Mouse (Mus musculus): ENCODE measurements at regions not wholly inside any gene's neighbourhood (a gene's known extent, or its start where the extent isn't known, plus 50 kb on each side); places are given as distances from the start of the nearest gene placed in this dataset.

DNA sequence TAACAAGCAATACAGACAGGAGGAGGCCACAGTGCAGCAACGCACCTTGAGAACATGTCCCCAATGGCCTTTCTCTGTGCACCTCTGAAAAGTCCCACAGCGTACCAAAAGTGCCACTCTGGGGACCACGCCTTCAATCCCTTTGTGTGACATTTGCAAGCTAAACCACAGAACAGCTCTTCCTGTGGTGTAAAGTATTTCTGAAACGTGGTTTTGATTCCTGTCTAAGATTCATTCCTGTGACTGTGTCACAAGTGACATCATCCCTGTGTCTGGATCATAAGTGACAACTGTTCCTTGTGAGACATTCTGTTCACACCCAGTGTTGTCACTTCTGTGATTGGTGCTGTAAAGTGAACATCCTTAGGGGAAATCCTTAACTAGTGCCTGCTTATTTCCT is 251.6 kb upstream of the Bmper start:
- H3K27ac ChIP-seq, result no peak overlapping the region
- H3K4me3 ChIP-seq (ENCODE audit: insufficient read depth in 1 of 2, low read depth in 2 of 2, low read length in 2 of 2), result no peak overlapping the region
- no peaks in the 10 kb centered on the region for H3K4me1 ChIP-seq (replicated peaks; ENCODE audit: control insufficient read depth in 2 of 2, insufficient read depth in 2 of 2, low read length in 1 of 2)
- WGBS (ENCODE audit: insufficient replicate concordance), result 39% methylated on average over 4 of the region's 4 CpGs
- DNase-seq (ENCODE audit: low read depth in 3 of 3, low spot score in 3 of 3), result no peak
- no peak for ATAC-seq (ENCODE audit: insufficient read depth)
- TF ChIP-seq CTCF (IDR thresholded peaks at IDR 0.05; ENCODE audit: low read depth) (no peak), EP300 (IDR thresholded peaks at IDR 0.05; ENCODE audit: low read depth) (no peak)
- no peaks in the 10 kb centered on the region for H3K36me3 ChIP-seq (replicated peaks; ENCODE audit: control insufficient read depth, insufficient read depth, low read depth)
- H3K27me3 ChIP-seq (ENCODE audit: control insufficient read depth, insufficient read depth, low read length), result no peaks in the 10 kb centered on the region
- H3K9me3 ChIP-seq (ENCODE audit: control insufficient read depth, low read length), result no peaks in the 10 kb centered on the region
- H3K9ac ChIP-seq (replicated peaks), result no peak overlapping the region
- H3K4me2 ChIP-seq (ENCODE audit: low read depth), result no peak overlapping the region

DNA sequence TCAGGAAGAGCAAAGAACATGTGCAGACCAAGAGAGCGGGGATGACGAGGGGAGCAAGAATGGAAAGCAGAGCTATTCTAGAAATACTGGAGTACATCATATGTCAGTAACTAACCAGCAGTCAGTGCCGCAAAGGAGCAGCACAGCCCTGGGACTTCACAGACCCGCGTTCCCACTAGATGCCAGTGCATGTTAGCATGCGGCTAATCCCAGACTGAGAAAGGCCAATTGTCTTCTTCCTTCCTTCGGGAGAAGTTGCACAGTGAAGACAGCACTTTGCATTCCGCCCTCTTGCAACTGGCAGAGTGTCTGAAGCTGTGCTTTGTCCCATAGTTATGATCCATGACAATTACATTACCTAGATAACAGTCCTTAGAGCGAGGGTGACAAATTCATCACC is 246.1 kb upstream of the Bmper start:
- H3K36me3 ChIP-seq (replicated peaks; ENCODE audit: control insufficient read depth, insufficient read depth, low read depth), result no peaks in the 10 kb centered on the region
- H3K4me3 ChIP-seq (ENCODE audit: insufficient read depth in 1 of 2, low read depth in 2 of 2, low read length in 2 of 2), result no peak overlapping the region
- 63% methylated on average over 9 of the region's 9 CpGs for WGBS (ENCODE audit: insufficient replicate concordance)
- no peaks in the 10 kb centered on the region for H3K9me3 ChIP-seq (ENCODE audit: control insufficient read depth, low read length)
- H3K27ac ChIP-seq, result no peak overlapping the region
- DNase-seq (ENCODE audit: low read depth in 3 of 3, low spot score in 3 of 3), result no peak
- H3K9ac ChIP-seq (replicated peaks), result no peak overlapping the region
- H3K4me1 ChIP-seq (replicated peaks; ENCODE audit: control insufficient read depth in 2 of 2, insufficient read depth in 2 of 2, low read length in 1 of 2), result no peaks in the 10 kb centered on the region
- TF ChIP-seq EP300 (IDR thresholded peaks at IDR 0.05; ENCODE audit: low read depth) (no peak), CTCF (IDR thresholded peaks at IDR 0.05; ENCODE audit: low read depth) (no peak)
- H3K27me3 ChIP-seq (ENCODE audit: control insufficient read depth, insufficient read depth, low read length), result no peaks in the 10 kb centered on the region
- ATAC-seq (ENCODE audit: insufficient read depth), result no peak
- no peak overlapping the region for H3K4me2 ChIP-seq (ENCODE audit: low read depth)

DNA sequence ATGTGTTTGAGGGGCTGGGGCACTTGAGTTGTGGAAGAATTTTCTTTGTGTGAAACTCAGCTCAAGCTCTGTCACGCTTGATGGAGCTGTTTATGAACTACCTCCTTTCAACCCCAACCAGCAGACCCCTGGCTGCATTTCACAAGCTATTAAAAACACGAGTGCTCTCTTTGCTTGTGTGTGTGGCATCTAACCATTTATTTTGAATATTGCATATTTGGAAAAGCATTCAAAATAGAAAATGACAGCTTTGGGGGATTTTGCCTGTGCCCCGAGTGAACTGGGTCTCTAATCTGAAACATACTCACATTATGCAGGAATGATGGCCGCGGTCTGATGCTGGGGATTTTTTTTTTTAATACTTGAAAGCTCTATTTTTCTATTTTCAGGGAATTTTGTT is 243.2 kb upstream of the Bmper start:
- Histone ChIP-seq H3K4me3 (ENCODE audit: insufficient read depth in 1 of 2, low read depth in 2 of 2, low read length in 2 of 2) (no peak overlapping the region), H3K9ac (replicated peaks) (no peak overlapping the region), H3K36me3 (replicated peaks; ENCODE audit: control insufficient read depth, insufficient read depth, low read depth) (no peaks in the 10 kb centered on the region), H3K9me3 (ENCODE audit: control insufficient read depth, low read length) (no peaks in the 10 kb centered on the region), H3K27me3 (ENCODE audit: control insufficient read depth, insufficient read depth, low read length) (no peaks in the 10 kb centered on the region), H3K4me1 (replicated peaks; ENCODE audit: control insufficient read depth in 2 of 2, insufficient read depth in 2 of 2, low read length in 1 of 2) (no peaks in the 10 kb centered on the region), H3K4me2 (ENCODE audit: low read depth) (no peak overlapping the region), H3K27ac (no peak overlapping the region)
- TF ChIP-seq EP300 (IDR thresholded peaks at IDR 0.05; ENCODE audit: low read depth) (no peak), CTCF (IDR thresholded peaks at IDR 0.05; ENCODE audit: low read depth) (no peak)
- no peak for DNase-seq (ENCODE audit: low read depth in 3 of 3, low spot score in 3 of 3)
- ATAC-seq (ENCODE audit: insufficient read depth), result no peak
- 63% methylated on average over 5 of the region's 5 CpGs for WGBS (ENCODE audit: insufficient replicate concordance)

DNA sequence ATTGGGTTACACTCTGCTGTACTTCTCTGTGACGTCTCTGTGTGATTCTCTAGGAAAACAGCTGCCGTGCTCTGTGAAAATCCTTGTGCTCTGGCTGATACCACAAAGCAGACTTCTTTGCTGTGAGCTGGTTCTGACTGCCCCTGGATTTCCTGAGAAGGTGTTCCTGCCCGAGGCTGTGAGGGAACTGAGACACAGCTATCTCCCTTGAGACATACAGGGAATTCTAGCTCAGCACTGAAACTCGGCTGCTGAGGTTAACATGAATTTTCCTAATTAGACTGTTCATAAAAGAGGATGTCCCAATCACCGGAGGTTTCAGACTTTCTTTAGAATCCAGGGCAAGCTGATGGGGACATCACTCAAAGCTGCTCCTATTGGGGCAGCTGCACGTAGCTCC is 233.4 kb upstream of the Bmper start:
- Histone ChIP-seq H3K4me3 (ENCODE audit: insufficient read depth in 1 of 2, low read depth in 2 of 2, low read length in 2 of 2) (no peak overlapping the region), H3K27me3 (ENCODE audit: control insufficient read depth, insufficient read depth, low read length) (no peaks in the 10 kb centered on the region), H3K9me3 (ENCODE audit: control insufficient read depth, low read length) (no peaks in the 10 kb centered on the region), H3K27ac (no peak overlapping the region), H3K9ac (replicated peaks) (no peak overlapping the region), H3K36me3 (replicated peaks; ENCODE audit: control insufficient read depth, insufficient read depth, low read depth) (no peaks in the 10 kb centered on the region), H3K4me1 (replicated peaks; ENCODE audit: control insufficient read depth in 2 of 2, insufficient read depth in 2 of 2, low read length in 1 of 2) (no peaks in the 10 kb centered on the region), H3K4me2 (ENCODE audit: low read depth) (no peak overlapping the region)
- DNase-seq (ENCODE audit: low read depth in 3 of 3, low spot score in 3 of 3) (no peak), ATAC-seq (ENCODE audit: insufficient read depth) (no peak)
- WGBS (ENCODE audit: insufficient replicate concordance), result 53% methylated on average over 6 of the region's 6 CpGs
- TF ChIP-seq EP300 (IDR thresholded peaks at IDR 0.05; ENCODE audit: low read depth), result no peak
- TF ChIP-seq CTCF (IDR thresholded peaks at IDR 0.05; ENCODE audit: low read depth), result no peak

DNA sequence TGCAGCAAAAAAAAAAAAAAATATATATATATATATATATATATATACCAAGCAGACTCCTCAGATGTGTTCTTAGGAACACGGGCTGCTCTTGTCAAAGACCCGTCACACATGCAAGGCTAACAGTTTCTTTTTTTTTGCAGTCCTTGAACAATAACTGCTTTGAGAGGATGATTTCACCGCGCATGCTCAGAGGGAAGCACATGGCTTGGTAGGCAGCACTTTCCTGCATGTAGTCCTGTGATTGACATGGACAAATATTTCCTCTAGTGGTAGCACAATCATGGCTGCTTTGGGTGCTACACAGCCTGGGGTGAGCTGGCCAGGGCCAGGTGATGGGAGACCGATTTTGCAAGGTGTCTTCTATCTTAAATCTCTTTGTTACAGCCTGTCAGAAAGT is 229.3 kb upstream of the Bmper start:
- Histone ChIP-seq H3K9me3 (ENCODE audit: control insufficient read depth, low read length) (no peaks in the 10 kb centered on the region), H3K36me3 (replicated peaks; ENCODE audit: control insufficient read depth, insufficient read depth, low read depth) (no peaks in the 10 kb centered on the region), H3K4me2 (ENCODE audit: low read depth) (no peak overlapping the region), H3K27me3 (ENCODE audit: control insufficient read depth, insufficient read depth, low read length) (no peaks in the 10 kb centered on the region), H3K9ac (replicated peaks) (no peak overlapping the region), H3K4me1 (replicated peaks; ENCODE audit: control insufficient read depth in 2 of 2, insufficient read depth in 2 of 2, low read length in 1 of 2) (no peaks in the 10 kb centered on the region), H3K27ac (no peak overlapping the region), H3K4me3 (ENCODE audit: insufficient read depth in 1 of 2, low read depth in 2 of 2, low read length in 2 of 2) (no peak overlapping the region)
- TF ChIP-seq EP300 (IDR thresholded peaks at IDR 0.05; ENCODE audit: low read depth) (no peak), CTCF (IDR thresholded peaks at IDR 0.05; ENCODE audit: low read depth) (no peak)
- WGBS (ENCODE audit: insufficient replicate concordance), result 73% methylated on average over 5 of the region's 5 CpGs
- ATAC-seq (ENCODE audit: insufficient read depth), result no peak
- DNase-seq (ENCODE audit: low read depth in 3 of 3, low spot score in 3 of 3), result no peak

DNA sequence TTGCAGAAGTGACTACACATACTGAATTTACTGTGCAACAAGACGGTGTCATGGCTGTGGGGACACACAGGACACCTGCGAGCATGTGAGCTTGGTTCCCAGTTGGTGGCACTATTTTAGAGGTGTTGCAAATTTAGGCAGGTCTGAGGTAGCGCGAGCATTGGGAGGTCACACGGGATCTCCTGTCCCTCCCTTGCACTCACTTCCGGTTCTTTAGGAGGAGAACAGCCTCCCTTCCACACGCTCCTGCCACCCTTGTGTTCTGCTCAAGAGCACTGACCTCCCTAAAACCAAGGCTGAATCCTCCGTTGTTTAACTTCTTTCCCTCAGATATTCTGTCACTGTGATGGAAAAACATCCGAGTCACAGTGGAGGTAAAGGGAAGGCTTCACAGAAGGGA is 227.3 kb upstream of the Bmper start:
- WGBS (ENCODE audit: insufficient replicate concordance), result 62% methylated on average over 9 of the region's 9 CpGs
- H3K9me3 ChIP-seq (ENCODE audit: control insufficient read depth, low read length), result no peaks in the 10 kb centered on the region
- ATAC-seq (ENCODE audit: insufficient read depth), result no peak
- no peaks in the 10 kb centered on the region for H3K27me3 ChIP-seq (ENCODE audit: control insufficient read depth, insufficient read depth, low read length)
- TF ChIP-seq EP300 (IDR thresholded peaks at IDR 0.05; ENCODE audit: low read depth) (no peak), CTCF (IDR thresholded peaks at IDR 0.05; ENCODE audit: low read depth) (no peak)
- no peak for DNase-seq (ENCODE audit: low read depth in 3 of 3, low spot score in 3 of 3)
- H3K27ac ChIP-seq, result no peak overlapping the region
- H3K9ac ChIP-seq (replicated peaks), result no peak overlapping the region
- H3K4me1 ChIP-seq (replicated peaks; ENCODE audit: control insufficient read depth in 2 of 2, insufficient read depth in 2 of 2, low read length in 1 of 2), result no peaks in the 10 kb centered on the region
- H3K36me3 ChIP-seq (replicated peaks; ENCODE audit: control insufficient read depth, insufficient read depth, low read depth), result no peaks in the 10 kb centered on the region
- H3K4me2 ChIP-seq (ENCODE audit: low read depth), result no peak overlapping the region
- no peak overlapping the region for H3K4me3 ChIP-seq (ENCODE audit: insufficient read depth in 1 of 2, low read depth in 2 of 2, low read length in 2 of 2)

Measured in liver, embryonic 14.5 days (tissue).